Mouse (Mus musculus) forebrain, embryonic 13.5 days (tissue): ENCODE results near the gene Tigd4. TPM values are rescaled to one million over a fixed set of nuclear protein-coding genes. Genes with fewer than 3 reads are reported as not detected.

Source experiments
- ATAC-seq: fragments of 200-750 bp; cut with Nextera tagmentation; 2 replicates; pipeline ENCODE4 v1.8.0; 2017
- H3K27ac ChIP-seq: fragments of 300-500 bp; sonication (generic); 2 replicates; pipeline ENCODE4 v1.5.1; 2015; ENCODE audit warnings: inconsistent platforms, mild to moderate bottlenecking, moderate library complexity
- H3K27me3 ChIP-seq: fragments of 300-500 bp; sonication (generic); 2 replicates; pipeline ENCODE4 v1.6.1; 2015; ENCODE audit warnings: mild to moderate bottlenecking, inconsistent platforms
- H3K36me3 ChIP-seq: fragments of 300-500 bp; sonication (generic); 2 replicates; pipeline ENCODE4 v1.6.1; 2015; ENCODE audit warnings: mild to moderate bottlenecking, inconsistent platforms; ENCODE audit not compliant: poor library complexity, severe bottlenecking
- H3K4me1 ChIP-seq: fragments of 300-500 bp; sonication (generic); 2 replicates; pipeline ENCODE4 v1.6.1; 2015; ENCODE audit warnings: inconsistent platforms
- H3K4me2 ChIP-seq: fragments of 300-500 bp; sonication (generic); 2 replicates; pipeline ENCODE4 v1.6.1; 2015; ENCODE audit warnings: inconsistent platforms, mild to moderate bottlenecking, moderate library complexity
- H3K4me3 ChIP-seq: fragments of 300-500 bp; sonication (generic); 2 replicates; pipeline ENCODE4 v1.5.1; 2015; ENCODE audit warnings: mild to moderate bottlenecking, inconsistent platforms
- H3K9ac ChIP-seq: fragments of 300-500 bp; sonication (generic); 2 replicates; pipeline ENCODE4 v1.6.1; 2015; ENCODE audit warnings: mild to moderate bottlenecking, inconsistent platforms
- H3K9me3 ChIP-seq: fragments of 300-500 bp; sonication (generic); replicated peaks from 2 replicates; pipeline ENCODE4 v1.6.1; 2016; ENCODE audit warnings: inconsistent platforms
- WGBS: fragments of 180-500 bp; shearing (Covaris S2); methylation state at CpG from one replicate; pipeline ENCODE4 v1.1.7; 2015; 5-methylcytosine and 5-hydroxymethylcytosine counted together
- polyA plus RNA-seq: library from polyadenylated mRNA; unstranded; fragments of >200 nt; fragmentation: Nextera tagmentation; extraction: Ambion mirVana; gene quantifications from 2 replicates; pipeline ENCODE4 v1.2.1, GENCODE M21; 2015

Tigd4 gene
- polyA plus RNA-seq, 1 experiment from 2014 or later: not detected

- ATAC-seq: no peak
- Histone ChIP-seq H3K9me3 (no peaks in the 10 kb centered on the region), H3K27ac (no peak overlapping the region), H3K27me3 (no peaks in the 10 kb centered on the region), H3K4me3 (no peak overlapping the region), H3K4me1 (no peaks in the 10 kb centered on the region), H3K4me2 (no peak overlapping the region), H3K9ac (no peak overlapping the region), H3K36me3 (no peaks in the 10 kb centered on the region)
- 88% methylated on average over 2 of the region's 2 CpGs for WGBS
Measured at GRCm38 (mm10) chr3:84618627-84619026, 25.3 kb downstream of the Tigd4 start.

- ATAC-seq: no peak
- Histone ChIP-seq H3K9ac (no peak overlapping the region), H3K27ac (no peak overlapping the region), H3K27me3 (no peaks in the 10 kb centered on the region), H3K9me3 (no peaks in the 10 kb centered on the region), H3K36me3 (no peaks in the 10 kb centered on the region), H3K4me3 (no peak overlapping the region), H3K4me1 (no peaks in the 10 kb centered on the region), H3K4me2 (no peak overlapping the region)
- 92% methylated on average over 7 of the region's 7 CpGs for WGBS
Measured at GRCm38 (mm10) chr3:84619056-84619455, 25.7 kb downstream of the Tigd4 start.

GRCm38 (mm10) chr3:84619725-84620124 is 26.4 kb downstream of the Tigd4 start:
- 94% methylated on average over 6 of the region's 6 CpGs for WGBS
- H3K4me2 ChIP-seq: no peak overlapping the region
- H3K27me3 ChIP-seq: no peaks in the 10 kb centered on the region
- H3K4me1 ChIP-seq: no peaks in the 10 kb centered on the region
- H3K27ac ChIP-seq: no peak overlapping the region
- H3K9me3 ChIP-seq: no peaks in the 10 kb centered on the region
- H3K4me3 ChIP-seq: no peak overlapping the region
- H3K36me3 ChIP-seq: no peaks in the 10 kb centered on the region
- H3K9ac ChIP-seq: no peak overlapping the region
- no peak for ATAC-seq

- no peak overlapping the region for H3K4me2 ChIP-seq
- no peaks in the 10 kb centered on the region for H3K27me3 ChIP-seq
- WGBS: 80% methylated on average over 3 of the region's 3 CpGs
- H3K9me3 ChIP-seq: no peaks in the 10 kb centered on the region
- H3K9ac ChIP-seq: no peak overlapping the region
- ATAC-seq: no peak
- H3K4me1 ChIP-seq: no peaks in the 10 kb centered on the region
- H3K4me3 ChIP-seq: no peak overlapping the region
- H3K27ac ChIP-seq: no peak overlapping the region
- no peaks in the 10 kb centered on the region for H3K36me3 ChIP-seq
Measured at GRCm38 (mm10) chr3:84622026-84622425, 28.7 kb downstream of the Tigd4 start.

- WGBS: 92% methylated on average over 9 of the region's 9 CpGs
- no peak for ATAC-seq
- no peak overlapping the region for H3K27ac ChIP-seq
Measured at GRCm38 (mm10) chr3:84631586-84631985, 38.2 kb downstream of the Tigd4 start.

GRCm38 (mm10) chr3:84637095-84637494 is 43.7 kb downstream of the Tigd4 start:
- Histone ChIP-seq H3K9ac (no peak overlapping the region), H3K4me1 (no peaks in the 10 kb centered on the region), H3K4me3 (no peak overlapping the region), H3K36me3 (no peaks in the 10 kb centered on the region), H3K4me2 (no peak overlapping the region), H3K9me3 (no peaks in the 10 kb centered on the region), H3K27me3 (no peaks in the 10 kb centered on the region), H3K27ac (no peak overlapping the region)
- WGBS: 83% methylated on average over 6 of the region's 6 CpGs
- ATAC-seq: no peak

More at GRCm38 (mm10) chr3:84631586-84631985, 38.2 kb downstream of the Tigd4 start:
- Histone ChIP-seq H3K4me3 (no peak overlapping the region), H3K4me2 (no peak overlapping the region), H3K4me1 (no peaks in the 10 kb centered on the region), H3K9me3 (no peaks in the 10 kb centered on the region), H3K9ac (no peak overlapping the region), H3K36me3 (no peaks in the 10 kb centered on the region), H3K27me3 (no peaks in the 10 kb centered on the region)

- WGBS: 61% methylated on average over 12 of the region's 12 CpGs
- Histone ChIP-seq H3K9me3 (no peaks in the 10 kb centered on the region), H3K27ac (no peak overlapping the region)
Measured at GRCm38 (mm10) chr3:84637890-84638578, 44.7 kb downstream of the Tigd4 start.

GRCm38 (mm10) chr3:84638858-84639257 is 45.5 kb downstream of the Tigd4 start:
- no peak overlapping the region for H3K9ac ChIP-seq
- ATAC-seq: no peak
- whole genome bisulfite sequencing: 88% methylated on average over 4 of the region's 4 CpGs
- no peak overlapping the region for H3K4me3 ChIP-seq
- no peak overlapping the region for H3K4me2 ChIP-seq
- H3K36me3 ChIP-seq: no peaks in the 10 kb centered on the region
- no peaks in the 10 kb centered on the region for H3K4me1 ChIP-seq
- H3K9me3 ChIP-seq: no peaks in the 10 kb centered on the region
- H3K27me3 ChIP-seq: no peaks in the 10 kb centered on the region
- no peak overlapping the region for H3K27ac ChIP-seq

More at GRCm38 (mm10) chr3:84637890-84638578, 44.7 kb downstream of the Tigd4 start:
- Histone ChIP-seq H3K4me1 (no peaks in the 10 kb centered on the region), H3K36me3 (no peaks in the 10 kb centered on the region), H3K4me2 (no peak overlapping the region), H3K4me3 (no peak overlapping the region), H3K9ac (no peak overlapping the region), H3K27me3 (no peaks in the 10 kb centered on the region)
- ATAC-seq: no peak

- no peaks in the 10 kb centered on the region for H3K36me3 ChIP-seq
- H3K4me2 ChIP-seq: no peak overlapping the region
- H3K27ac ChIP-seq: no peak overlapping the region
- no peak overlapping the region for H3K9ac ChIP-seq
- no peaks in the 10 kb centered on the region for H3K4me1 ChIP-seq
- no peak overlapping the region for H3K4me3 ChIP-seq
- no peak for ATAC-seq
- no peaks in the 10 kb centered on the region for H3K27me3 ChIP-seq
- H3K9me3 ChIP-seq: no peaks in the 10 kb centered on the region
- 42% methylated on average over 11 of the region's 11 CpGs for WGBS
Measured at GRCm38 (mm10) chr3:84639767-84640500, 46.6 kb downstream of the Tigd4 start.

- Histone ChIP-seq H3K27me3 (no peaks in the 10 kb centered on the region), H3K4me1 (no peaks in the 10 kb centered on the region), H3K9me3 (no peaks in the 10 kb centered on the region), H3K4me3 (no peak overlapping the region), H3K36me3 (no peaks in the 10 kb centered on the region), H3K9ac (no peak overlapping the region), H3K27ac (no peak overlapping the region), H3K4me2 (no peak overlapping the region)
- WGBS: 53% methylated on average over 6 of the region's 6 CpGs
- ATAC-seq: no peak
Measured at GRCm38 (mm10) chr3:84640536-84640935, 47.2 kb downstream of the Tigd4 start.

GRCm38 (mm10) chr3:84641391-84641790 is 48.0 kb downstream of the Tigd4 start:
- WGBS: 82% methylated on average over 2 of the region's 2 CpGs
- H3K4me3 ChIP-seq: no peak overlapping the region
- no peaks in the 10 kb centered on the region for H3K9me3 ChIP-seq
- no peak for ATAC-seq
- no peak overlapping the region for H3K27ac ChIP-seq
- H3K4me2 ChIP-seq: no peak overlapping the region
- H3K9ac ChIP-seq: no peak overlapping the region
- no peaks in the 10 kb centered on the region for H3K4me1 ChIP-seq
- no peaks in the 10 kb centered on the region for H3K27me3 ChIP-seq
- H3K36me3 ChIP-seq: no peaks in the 10 kb centered on the region

- H3K9me3 ChIP-seq: no peaks in the 10 kb centered on the region
- no peak overlapping the region for H3K4me3 ChIP-seq
- no peak for ATAC-seq
- H3K36me3 ChIP-seq: no peaks in the 10 kb centered on the region
- H3K4me2 ChIP-seq: no peak overlapping the region
- WGBS: 60% methylated on average over 4 of the region's 4 CpGs
- H3K9ac ChIP-seq: no peak overlapping the region
- H3K27ac ChIP-seq: no peak overlapping the region
- no peaks in the 10 kb centered on the region for H3K27me3 ChIP-seq
- peaks cover 9% of the 10 kb centered on the region for H3K4me1 ChIP-seq
Measured at GRCm38 (mm10) chr3:84642942-84643341, 49.6 kb downstream of the Tigd4 start.
